Mouse (Mus musculus) MEL (cell line): Measurements from ENCODE around the gene Ankrd39.

Experiments
- CHD2 ChIP-seq: IDR thresholded peaks from 2 replicates; pipeline ENCODE4 v1.6.1; 2011; ENCODE audit warnings: low read length, improper control_type of control experiment
- CTCF ChIP-seq, 3 experiments: IDR thresholded peaks in 2 of 3; conservative IDR thresholded peaks in 1 of 3; 2 replicates each; pipeline ENCODE4 v1.5.1; 2011 to 2012; ENCODE audit warnings: low read length in 3 of 3, low read depth in 2 of 3, mild to moderate bottlenecking in 2 of 3, improper control_type of control experiment in 1 of 3, inconsistent platforms in 1 of 3, mixed read lengths in 1 of 3, moderate library complexity in 1 of 3; ENCODE audit not compliant: control insufficient read depth in 1 of 3, insufficient read depth in 1 of 3, poor library complexity in 1 of 3, severe bottlenecking in 1 of 3
- EP300 ChIP-seq, 2 experiments: IDR thresholded peaks; 2 replicates each; pipeline ENCODE4 v1.6.1; 2011; ENCODE audit warnings: improper control_type of control experiment in 2 of 2, low read length in 2 of 2, low read depth in 1 of 2, mild to moderate bottlenecking in 1 of 2
- ETS1 ChIP-seq: IDR thresholded peaks from 2 replicates; pipeline ENCODE4 v1.6.1; 2012; ENCODE audit warnings: low read depth, mild to moderate bottlenecking, inconsistent platforms, low read length, improper control_type of control experiment, moderate library complexity
- GABPA ChIP-seq: IDR thresholded peaks from 2 replicates; pipeline ENCODE4 v1.6.1; 2012; ENCODE audit warnings: low read depth, mild to moderate bottlenecking, inconsistent platforms, low read length, improper control_type of control experiment, moderate library complexity
- GATA1 ChIP-seq: IDR thresholded peaks from 2 replicates; pipeline ENCODE4 v1.6.1; 2011; ENCODE audit warnings: low read depth, low read length, improper control_type of control experiment
- MAFK ChIP-seq: IDR thresholded peaks from 2 replicates; pipeline ENCODE4 v1.6.1; 2011; ENCODE audit warnings: low read depth, mild to moderate bottlenecking, low read length, improper control_type of control experiment, borderline replicate concordance
- MYB ChIP-seq: IDR thresholded peaks from 2 replicates; pipeline ENCODE4 v1.6.1; 2011; ENCODE audit warnings: mild to moderate bottlenecking, low read depth, low read length, improper control_type of control experiment
- NELFE ChIP-seq: IDR thresholded peaks from 2 replicates; pipeline ENCODE4 v1.6.1; 2011; ENCODE audit warnings: low read depth, low read length, improper control_type of control experiment
- POLR2A ChIP-seq, 2 experiments: IDR thresholded peaks; 2 replicates each; pipeline ENCODE4 v1.6.1; 2011 to 2012; ENCODE audit warnings: low read length in 2 of 2, mild to moderate bottlenecking in 2 of 2, control low read depth in 1 of 2, improper control_type of control experiment in 1 of 2, low read depth in 1 of 2, moderate library complexity in 1 of 2; ENCODE audit not compliant: control insufficient read depth in 1 of 2, insufficient read depth in 1 of 2, poor library complexity in 1 of 2
- POLR2AphosphoS5 ChIP-seq: IDR thresholded peaks from 2 replicates; pipeline ENCODE4 v1.6.1; 2012; ENCODE audit warnings: low read depth, borderline replicate concordance, mild to moderate bottlenecking, inconsistent platforms, low read length, moderate library complexity, mixed read lengths
- USF1 ChIP-seq: IDR thresholded peaks from 2 replicates; pipeline ENCODE4 v1.6.1; 2014; ENCODE audit warnings: low read depth, mild to moderate bottlenecking, inconsistent platforms, low read length, improper control_type of control experiment, moderate library complexity
- ZKSCAN1 ChIP-seq: IDR thresholded peaks from 2 replicates; pipeline ENCODE4 v1.6.1; 2012; ENCODE audit warnings: low read depth, mild to moderate bottlenecking, inconsistent platforms, low read length, improper control_type of control experiment, moderate library complexity

DNA sequence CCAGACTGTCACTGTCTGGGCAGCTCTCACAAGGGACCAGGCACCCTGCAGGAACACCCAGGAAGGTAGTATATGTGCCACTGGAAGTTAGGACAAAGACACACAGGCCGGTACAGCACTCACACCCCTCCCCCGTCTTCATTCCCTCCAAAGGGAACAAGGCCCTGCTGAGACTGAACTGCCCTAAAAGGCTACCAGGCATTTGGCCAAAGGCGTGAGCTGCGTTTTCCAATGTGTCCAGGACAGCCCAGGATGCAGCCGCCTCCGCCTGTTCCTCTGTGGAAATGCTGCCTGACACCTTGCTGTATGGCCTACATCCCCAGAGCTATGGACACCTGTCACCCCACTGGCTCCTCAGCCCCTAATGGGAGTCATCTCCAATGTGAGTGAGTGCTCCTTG, 42.2 kb upstream of the Ankrd39 start:
- no peak for TF ChIP-seq CTCF (IDR thresholded peaks at IDR 0.05 in 2 of 3, conservative IDR thresholded peaks at IDR 0.05 in 1 of 3; ENCODE audit: control insufficient read depth in 1 of 3, insufficient read depth in 1 of 3, low read depth in 2 of 3, low read length in 3 of 3, poor library complexity in 1 of 3, severe bottlenecking in 1 of 3)
- TF ChIP-seq EP300 (IDR thresholded peaks at IDR 0.05; ENCODE audit: low read depth in 1 of 2, low read length in 2 of 2) = no peak
- no peak for TF ChIP-seq POLR2AphosphoS5
- TF ChIP-seq USF1 = no peak
- TF ChIP-seq ZKSCAN1 = no peak
- TF ChIP-seq MAFK = no peak
- no peak for TF ChIP-seq ETS1
- no peak for TF ChIP-seq POLR2A (IDR thresholded peaks at IDR 0.05; ENCODE audit: control insufficient read depth in 1 of 2, insufficient read depth in 1 of 2, low read depth in 1 of 2, low read length in 2 of 2, poor library complexity in 1 of 2)
- TF ChIP-seq MYB = no peak
- TF ChIP-seq CHD2 = no peak
- no peak for TF ChIP-seq NELFE
- TF ChIP-seq GABPA = no peak
- no peak for TF ChIP-seq GATA1
